Mouse (Mus musculus) olfactory bulb, adult 2 months (tissue): ENCODE results near the gene Barx1. TPM values are rescaled to one million over a fixed set of nuclear protein-coding genes. Genes with fewer than 3 reads are reported as not detected.

ENCODE experiments used
- H3K27ac ChIP-seq: fragments of 200-500 bp; 2 replicates; pipeline ENCODE4 v1.5.1; 2012; ENCODE audit warnings: low read depth, low read length; ENCODE audit not compliant: insufficient read depth
- H3K4me1 ChIP-seq: fragments of 200-500 bp; 2 replicates; pipeline ENCODE4 v1.6.1; 2012; ENCODE audit warnings: low read length; ENCODE audit not compliant: control insufficient read depth, insufficient read depth
- H3K4me3 ChIP-seq: fragments of 200-500 bp; 2 replicates; pipeline ENCODE4 v1.5.1; 2012; ENCODE audit warnings: mild to moderate bottlenecking, low read depth, low read length, moderate library complexity; ENCODE audit not compliant: insufficient read depth
- CTCF ChIP-seq: fragments of 200-500 bp; IDR thresholded peaks from 2 replicates; pipeline ENCODE4 v1.5.1; 2012; ENCODE audit warnings: low read depth, mild to moderate bottlenecking, low read length, moderate library complexity; ENCODE audit not compliant: insufficient read depth
- POLR2A ChIP-seq: fragments of 200-500 bp; IDR thresholded peaks from 2 replicates; pipeline ENCODE4 v1.6.1; 2012; ENCODE audit warnings: mild to moderate bottlenecking, low read depth, low read length, moderate library complexity; ENCODE audit not compliant: insufficient read depth
- WGBS: fragments of 180-500 bp; shearing (Covaris S2); methylation state at CpG from one replicate; pipeline ENCODE4 v1.1.7; 2018; 5-methylcytosine and 5-hydroxymethylcytosine counted together
- polyA plus RNA-seq: library from polyadenylated mRNA; stranded (reverse); fragments of >200 nt; gene quantifications from 2 replicates; pipeline ENCODE4 v1.2.4, GENCODE M21; 2012; ENCODE audit warnings: low replicate concordance; ENCODE audit not compliant: missing spikeins, insufficient read depth, insufficient read length

Barx1 gene
- polyA plus RNA-seq, 1 experiment: not detected

GRCm38 (mm10) chr13:48658588-48659253 is 4.1 kb upstream of the Barx1 start:
- Histone ChIP-seq H3K4me1 (peaks cover 5% of the 10 kb centered on the region; the same call in 1 of the 2 replicates), H3K27ac (no peak overlapping the region), H3K4me3 (no peak overlapping the region)
- 3% methylated on average over 33 of the region's 33 CpGs for WGBS
- TF ChIP-seq POLR2A (no peak), CTCF (no peak)

- H3K4me1 ChIP-seq: peaks cover 5% of the 10 kb centered on the region
- WGBS: 3% methylated on average over 38 of the region's 38 CpGs
- TF ChIP-seq POLR2A (no peak), CTCF (no peak)
Observed at GRCm38 (mm10) chr13:48659254-48660220, 3.3 kb upstream of the Barx1 start.

GRCm38 (mm10) chr13:48660221-48660734 is 2.5 kb upstream of the Barx1 start:
- no peak for TF ChIP-seq POLR2A
- no peak for TF ChIP-seq CTCF
- H3K27ac ChIP-seq: no peak overlapping the region
- WGBS: 4% methylated on average over 11 of the region's 11 CpGs
- peaks cover 12% of the 10 kb centered on the region for H3K4me1 ChIP-seq
- H3K4me3 ChIP-seq: no peak overlapping the region

More at GRCm38 (mm10) chr13:48659254-48660220, 3.3 kb upstream of the Barx1 start:
- H3K27ac ChIP-seq: no peak overlapping the region
- no peak overlapping the region for H3K4me3 ChIP-seq

- peaks cover 13% of the 10 kb centered on the region for H3K4me1 ChIP-seq
- no peak overlapping the region for H3K27ac ChIP-seq
- no peak for TF ChIP-seq POLR2A
- TF ChIP-seq CTCF: no peak
- H3K4me3 ChIP-seq: no peak overlapping the region
- WGBS: 14% methylated on average over 6 of the region's 6 CpGs
Observed at GRCm38 (mm10) chr13:48660741-48661140, 2.1 kb upstream of the Barx1 start.

GRCm38 (mm10) chr13:48661561-48661960 is 1.2 kb upstream of the Barx1 start:
- Histone ChIP-seq H3K27ac (no peak overlapping the region), H3K4me1 (peaks cover 17% of the 10 kb centered on the region), H3K4me3 (no peak overlapping the region)
- 4% methylated on average over 1 of the region's 1 CpGs for WGBS
- no peak for TF ChIP-seq CTCF
- TF ChIP-seq POLR2A: no peak

- Histone ChIP-seq H3K27ac (no peak overlapping the region), H3K4me3 (no peak overlapping the region), H3K4me1 (peaks cover 17% of the 10 kb centered on the region)
- 16% methylated on average over 54 of the region's 54 CpGs for WGBS
- no peak for TF ChIP-seq POLR2A
Observed at GRCm38 (mm10) chr13:48663211-48663987, 601 bp downstream of the Barx1 start.

GRCm38 (mm10) chr13:48663988-48664339 is 1.2 kb downstream of the Barx1 start:
- 40% methylated on average over 7 of the region's 7 CpGs for WGBS
- TF ChIP-seq CTCF (no peak), POLR2A (no peak)
- H3K4me3 ChIP-seq: no peak overlapping the region
- no peak overlapping the region for H3K27ac ChIP-seq
- H3K4me1 ChIP-seq: peaks cover 21% of the 10 kb centered on the region

- H3K4me3 ChIP-seq: no peak overlapping the region
- H3K27ac ChIP-seq: no peak overlapping the region
- 4% methylated on average over 39 of the region's 39 CpGs for WGBS
Observed at GRCm38 (mm10) chr13:48664916-48665655, 2.3 kb downstream of the Barx1 start.

More at GRCm38 (mm10) chr13:48664916-48665655, 2.3 kb downstream of the Barx1 start:
- TF ChIP-seq CTCF (no peak), POLR2A (no peak)
- H3K4me1 ChIP-seq: peaks cover 26% of the 10 kb centered on the region
